Mouse (Mus musculus) heart, adult 2 months (tissue): ENCODE measurements around the gene Ntng2. TPM values are rescaled to one million over a fixed set of nuclear protein-coding genes. Genes with fewer than 3 reads are reported as not detected.
A peak's percentile ranks its signal among the peaks of the same experiment; 100 is the strongest.

Experiments
- DNase-seq, 2 experiments: peaks; one replicate each; pipeline ENCODE4 v3.0.0; 2021
- H3K27ac ChIP-seq: fragments of 200-600 bp; 2 replicates; pipeline ENCODE4 v1.8.1; 2022
- H3K27me3 ChIP-seq: fragments of 200-500 bp; 2 replicates; pipeline ENCODE4 v1.6.1; 2012; ENCODE audit warnings: mild to moderate bottlenecking, low read length, inconsistent platforms, mixed read lengths; ENCODE audit not compliant: control insufficient read depth, insufficient read depth
- H3K36me3 ChIP-seq: fragments of 200-500 bp; 2 replicates; pipeline ENCODE4 v1.6.1; 2012; ENCODE audit warnings: low read length, inconsistent platforms; ENCODE audit not compliant: control insufficient read depth, insufficient read depth
- H3K4me1 ChIP-seq: fragments of 200-500 bp; 2 replicates; pipeline ENCODE4 v1.6.1; 2011; ENCODE audit warnings: low read length; ENCODE audit not compliant: control insufficient read depth, insufficient read depth
- H3K4me3 ChIP-seq: fragments of 200-600 bp; 2 replicates; pipeline ENCODE4 v1.8.1; 2022
- H3K79me2 ChIP-seq: fragments of 200-500 bp; replicated peaks from 2 replicates; pipeline ENCODE4 v1.6.1; 2012; ENCODE audit warnings: mild to moderate bottlenecking, inconsistent platforms, low read length, moderate library complexity, mixed read lengths; ENCODE audit not compliant: control insufficient read depth, insufficient read depth
- H3K9ac ChIP-seq: fragments of 200-500 bp; 2 replicates; pipeline ENCODE4 v1.6.1; 2012; ENCODE audit warnings: low read depth, mild to moderate bottlenecking, control low read depth, inconsistent platforms, low read length, mixed read lengths
- CTCF ChIP-seq: fragments of 200-600 bp; IDR thresholded peaks from 2 replicates; pipeline ENCODE4 v1.8.1; 2022; ENCODE audit warnings: antibody characterized with exemption, mild to moderate bottlenecking, moderate library complexity
- EP300 ChIP-seq: fragments of 200-500 bp; IDR thresholded peaks from 2 replicates; pipeline ENCODE4 v1.6.1; 2011; ENCODE audit warnings: low read depth, low read length, control low read depth; ENCODE audit not compliant: insufficient read depth
- POLR2A ChIP-seq: fragments of 200-500 bp; IDR thresholded peaks from 2 replicates; pipeline ENCODE4 v1.6.1; 2011; ENCODE audit warnings: mild to moderate bottlenecking, low read depth, low read length, control low read depth; ENCODE audit not compliant: insufficient read depth
- WGBS: fragments of 180-500 bp; shearing (Covaris S2); methylation state at CpG from one replicate; pipeline ENCODE4 v1.1.7; 2018; 5-methylcytosine and 5-hydroxymethylcytosine counted together
- intact Hi-C: fragments of 180-260 bp; cut with DNase I; formaldehyde crosslinking; loops from one replicate; pipeline ENCODE4 v1.15.1; 2025
- long read RNA-seq: library from polyadenylated mRNA; stranded (forward); transcript quantifications from one replicate; pipeline ENCODE4 v2.0.0, GENCODE M21; 2021
- polyA plus RNA-seq: library from polyadenylated mRNA; depleted of rRNA; stranded (reverse); fragments of >200 nt; gene quantifications from 2 replicates; pipeline ENCODE4 v1.2.3, GENCODE M21; 2012; rRNA removed
- total RNA-seq, 2 experiments: library from RNA; stranded (reverse); gene quantifications; 2 replicates each; pipeline ENCODE4 v1.2.3; 2021

The Ntng2 gene
- total RNA-seq (1 to 10 TPM; 7.0 to 7.9 TPM), polyA plus RNA-seq (9.7 and 17.1 TPM in 2 replicates)
- long read RNA-seq = 0 reads

- Histone ChIP-seq H3K27ac (peak within 1 kb of the TSS; percentile 68), H3K4me3 (peak within 1 kb of the TSS; percentile 61), H3K9ac (peak within 1 kb of the TSS; percentile 79), H3K79me2 (no peaks in the 10 kb centered on the region), H3K36me3 (no peaks in the 10 kb centered on the region), H3K4me1 (no peaks in the 10 kb centered on the region), H3K27me3 (0 out of 2 replicates have a peak, but pooled peaks cover 1% of the 10 kb centered on the region)
- DNase-seq = peak; percentile 68 to 72
- under 1% methylated on average over 53 of the region's 54 CpGs for WGBS
- intact Hi-C loops = loop anchor here (5.0 kb wide), 1 partner anchor 95 kb away; the partner anchor contains the start of gene Med27
- TF ChIP-seq POLR2A (peak; percentile 53; the same call in 1 of the 2 replicates), EP300 (no peak), CTCF (no peak)
Measured at GRCm38 (mm10) chr2:29252599-29253204, at the start of gene Ntng2. TSS of gene Ntng2 (minus strand) at chr2:29253005.

DNA sequence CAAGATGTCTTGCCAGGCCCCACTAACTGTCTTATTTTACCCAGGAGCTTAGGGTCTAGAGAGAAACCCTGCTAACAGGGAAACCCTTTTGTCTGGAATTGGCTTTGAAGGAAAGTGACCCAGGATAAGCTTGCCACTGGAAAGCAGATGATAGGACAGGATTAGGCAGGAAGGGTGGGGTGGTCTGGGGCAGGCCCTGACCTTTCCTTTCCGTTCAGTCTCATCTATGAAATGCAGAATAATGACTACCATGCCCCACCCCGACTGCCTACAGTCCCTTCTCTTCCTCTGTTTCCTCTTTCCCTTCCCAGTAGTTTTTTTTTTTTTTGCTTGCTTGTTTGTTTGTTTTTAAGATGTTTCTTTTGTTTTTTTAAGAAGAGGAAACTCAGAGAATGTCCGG lies 42.8 kb upstream of the Ntng2 start:
- TF ChIP-seq EP300 (0 out of 2 replicates have a peak, but pooled peaks have one; percentile 9), CTCF (no peak), POLR2A (no peak)
- Histone ChIP-seq H3K36me3 (peaks cover 2% of the 10 kb centered on the region; the same call in 1 of the 2 replicates), H3K9ac (no peak overlapping the region), H3K27me3 (0 out of 2 replicates have a peak, but pooled peaks cover 1% of the 10 kb centered on the region), H3K4me1 (peaks cover 5% of the 10 kb centered on the region), H3K27ac (peak overlapping the region; percentile 34), H3K79me2 (no peaks in the 10 kb centered on the region), H3K4me3 (no peak overlapping the region)
- 20% methylated on average over 3 of the region's 3 CpGs for WGBS
- intact Hi-C loops = no loop called here
- DNase-seq = peak; percentile 13 to 15

- no peaks in the 10 kb centered on the region; the same call in 1 of the 2 replicates for H3K4me1 ChIP-seq
Measured at GRCm38 (mm10) chr2:29287651-29288050, 34.8 kb upstream of the Ntng2 start.

DNA sequence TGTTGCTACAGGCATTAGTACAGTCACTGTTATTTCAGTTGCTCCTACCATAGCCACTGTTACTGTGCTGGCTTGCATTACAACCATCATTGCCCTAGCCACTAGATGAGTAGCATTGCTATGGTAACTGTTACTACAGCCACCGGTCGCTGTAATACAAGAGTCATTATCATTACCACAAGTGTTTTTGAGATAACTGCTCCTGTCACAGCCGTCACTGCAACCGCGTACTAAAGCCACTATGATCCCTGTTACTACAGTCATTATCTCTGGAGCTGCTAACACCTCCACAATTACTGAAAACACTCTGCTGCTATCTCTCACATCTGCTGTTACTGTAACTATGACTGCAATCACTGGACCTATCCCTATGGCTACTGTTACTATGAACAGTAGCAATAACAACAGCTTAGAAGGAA lies 24.9 kb upstream of the Ntng2 start:
- no peaks in the 10 kb centered on the region for H3K27me3 ChIP-seq
- no peak overlapping the region for H3K27ac ChIP-seq
- H3K79me2 ChIP-seq = no peaks in the 10 kb centered on the region
- no peaks in the 10 kb centered on the region for H3K36me3 ChIP-seq
- H3K4me1 ChIP-seq = no peaks in the 10 kb centered on the region
- TF ChIP-seq CTCF (no peak), EP300 (no peak), POLR2A (no peak)
- H3K9ac ChIP-seq = no peak overlapping the region
- H3K4me3 ChIP-seq = no peak overlapping the region
- 27% methylated on average over 5 of the region's 5 CpGs for WGBS
- intact Hi-C loops = no loop called here
- no peak for DNase-seq

More at GRCm38 (mm10) chr2:29287651-29288050, 34.8 kb upstream of the Ntng2 start:
- Histone ChIP-seq H3K27ac (no peak overlapping the region), H3K79me2 (no peaks in the 10 kb centered on the region), H3K4me3 (no peak overlapping the region), H3K9ac (no peak overlapping the region), H3K36me3 (no peaks in the 10 kb centered on the region), H3K27me3 (no peaks in the 10 kb centered on the region)
- intact Hi-C loops = no loop called here
- no peak for DNase-seq
- WGBS = 71% methylated on average over 5 of the region's 5 CpGs
- TF ChIP-seq POLR2A (no peak), EP300 (no peak), CTCF (no peak)

DNA sequence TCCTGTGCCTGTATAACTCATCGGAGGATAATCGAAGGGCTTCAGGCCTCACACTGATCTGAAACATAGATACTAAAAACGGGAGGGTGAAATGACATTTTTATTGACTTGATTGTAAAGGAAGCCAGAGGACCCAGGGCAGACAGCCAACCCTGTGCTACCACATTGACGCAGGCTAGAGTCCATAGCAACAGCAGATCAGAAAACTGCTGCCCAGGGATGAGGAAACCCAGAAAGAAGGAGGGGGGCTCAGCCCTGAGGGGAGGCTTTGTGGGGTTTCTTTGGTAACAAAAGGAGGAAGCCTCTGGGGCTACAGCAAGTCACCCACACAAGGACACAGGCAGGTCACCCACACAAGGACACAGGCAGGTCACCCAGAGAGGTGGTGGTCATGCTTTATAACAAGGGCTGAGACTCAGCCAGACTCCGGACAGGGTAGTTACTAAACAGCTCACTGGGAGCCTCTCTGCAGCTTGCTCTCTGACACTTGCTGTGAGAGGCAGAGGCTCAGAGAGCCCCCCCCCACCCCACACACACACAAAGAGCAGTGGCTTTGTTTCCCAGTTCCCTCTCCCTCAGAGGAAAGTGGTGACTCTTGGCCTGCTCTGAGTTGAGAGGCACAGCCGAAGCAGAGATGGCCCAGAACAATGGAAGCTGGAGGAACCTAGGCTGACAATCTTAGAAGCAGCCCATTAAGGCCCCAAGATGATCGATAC lies 19.2 kb upstream of the Ntng2 start:
- Histone ChIP-seq H3K4me1 (no peaks in the 10 kb centered on the region), H3K36me3 (no peaks in the 10 kb centered on the region), H3K9ac (no peak overlapping the region), H3K27ac (no peak overlapping the region), H3K4me3 (no peak overlapping the region), H3K27me3 (no peaks in the 10 kb centered on the region), H3K79me2 (no peaks in the 10 kb centered on the region)
- TF ChIP-seq CTCF = no peak
- TF ChIP-seq POLR2A = no peak
- TF ChIP-seq EP300 = no peak
- peak in 1 of 2 experiments; percentile 15 for DNase-seq
- intact Hi-C loops = no loop called here
- 51% methylated on average over 7 of the region's 7 CpGs for WGBS

- no peak overlapping the region for H3K27ac ChIP-seq
- H3K9ac ChIP-seq = no peak overlapping the region
- TF ChIP-seq POLR2A (no peak), EP300 (no peak), CTCF (no peak)
- no peaks in the 10 kb centered on the region for H3K79me2 ChIP-seq
- DNase-seq = no peak
- H3K27me3 ChIP-seq = no peaks in the 10 kb centered on the region
- no peaks in the 10 kb centered on the region for H3K4me1 ChIP-seq
- intact Hi-C loops = no loop called here
- 66% methylated on average over 7 of the region's 7 CpGs for WGBS
- H3K36me3 ChIP-seq = no peaks in the 10 kb centered on the region
- no peak overlapping the region for H3K4me3 ChIP-seq
Measured at GRCm38 (mm10) chr2:29271098-29271497, 18.3 kb upstream of the Ntng2 start.
